Mouse (Mus musculus) layer of hippocampus, adult 11-12 months (tissue): ENCODE results near the gene Fam83f.
"Not testable (repeated sequence)": the region's sequence is repeated elsewhere in the genome, so short reads cannot be mapped to it uniquely, and the experiment has no call there.

Experiments
- DNase-seq: peaks from one replicate; pipeline ENCODE4 v3.0.0; 2022; ENCODE audit warnings: low spot score

The Fam83f gene

DNA sequence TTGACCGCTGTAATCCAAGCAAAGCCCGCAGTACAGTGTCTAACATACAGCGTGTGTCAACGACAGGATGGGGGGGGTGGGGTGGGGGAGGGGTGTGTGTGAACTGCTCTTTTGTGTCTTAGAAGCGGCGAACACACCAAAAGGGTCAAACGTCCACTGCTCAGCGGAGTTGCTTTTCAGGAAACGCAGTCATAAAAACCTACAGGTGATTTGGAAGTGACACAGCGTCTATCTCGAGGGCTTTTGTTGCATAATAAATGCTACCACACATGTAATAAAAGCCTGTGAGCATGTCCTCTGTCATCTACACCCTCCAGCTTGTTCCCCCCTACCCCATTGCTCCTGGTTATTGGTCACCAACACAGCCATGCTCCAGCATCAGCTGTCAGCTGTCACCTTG is 34.9 kb downstream of the Fam83f start:
- DNase-seq = no peak

DNA sequence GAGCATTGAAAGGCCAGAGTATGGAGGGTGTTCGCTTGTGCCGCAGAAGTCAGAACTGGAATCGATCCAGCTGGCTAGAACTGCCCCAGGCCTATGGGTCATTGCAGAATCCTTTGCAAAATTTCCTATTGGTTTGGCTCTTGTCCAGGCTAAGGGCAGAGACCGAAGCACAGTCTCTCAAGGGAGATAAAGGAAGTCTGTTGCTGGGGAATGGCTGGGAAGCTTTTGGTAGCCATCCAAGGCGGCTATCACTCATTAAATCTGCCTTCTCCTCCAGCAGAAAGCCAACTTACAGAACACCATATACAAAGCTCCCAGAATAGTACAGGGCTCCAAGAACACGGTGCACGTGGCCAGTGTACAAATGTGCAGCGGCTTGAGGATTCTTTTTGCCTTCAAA is 35.4 kb downstream of the Fam83f start:
- no peak for DNase-seq

DNA sequence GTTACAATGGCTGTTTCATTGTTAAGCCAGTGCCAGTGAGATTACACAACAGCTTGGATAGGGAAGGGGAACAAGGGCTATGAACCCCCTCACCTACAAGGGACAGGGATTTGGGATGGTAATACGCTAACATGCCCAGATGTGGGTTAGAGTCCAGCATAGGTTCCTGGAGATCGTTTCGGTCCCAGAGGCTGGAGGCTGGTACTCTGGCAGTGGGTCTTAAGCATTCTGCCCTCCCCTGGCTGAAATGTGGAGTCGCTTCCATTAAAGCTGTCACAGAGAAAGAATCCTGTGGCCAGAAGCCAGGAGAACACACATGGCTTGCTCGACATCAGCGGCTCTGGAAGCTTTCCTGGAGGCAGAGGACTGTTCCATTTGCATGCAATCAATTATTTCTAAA is 37.9 kb downstream of the Fam83f start:
- peak; percentile 74 for DNase-seq

DNA sequence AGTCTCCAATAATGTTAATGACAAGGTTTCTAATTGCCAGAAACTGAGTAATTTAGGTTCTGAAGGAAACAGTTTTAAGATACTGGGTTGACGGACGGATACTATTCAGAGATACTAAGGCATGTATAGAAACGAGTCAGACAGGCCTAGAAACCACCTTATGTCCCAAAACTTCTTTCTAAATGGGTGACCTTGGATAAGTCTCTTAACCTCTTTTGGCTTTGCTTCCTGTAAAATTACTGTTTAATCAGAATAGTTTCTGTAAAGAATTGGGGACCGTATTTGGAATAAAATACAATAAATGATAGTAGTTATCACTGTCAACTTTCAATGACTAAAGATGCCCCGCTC is 38.6 kb downstream of the Fam83f start:
- DNase-seq = no peak

DNA sequence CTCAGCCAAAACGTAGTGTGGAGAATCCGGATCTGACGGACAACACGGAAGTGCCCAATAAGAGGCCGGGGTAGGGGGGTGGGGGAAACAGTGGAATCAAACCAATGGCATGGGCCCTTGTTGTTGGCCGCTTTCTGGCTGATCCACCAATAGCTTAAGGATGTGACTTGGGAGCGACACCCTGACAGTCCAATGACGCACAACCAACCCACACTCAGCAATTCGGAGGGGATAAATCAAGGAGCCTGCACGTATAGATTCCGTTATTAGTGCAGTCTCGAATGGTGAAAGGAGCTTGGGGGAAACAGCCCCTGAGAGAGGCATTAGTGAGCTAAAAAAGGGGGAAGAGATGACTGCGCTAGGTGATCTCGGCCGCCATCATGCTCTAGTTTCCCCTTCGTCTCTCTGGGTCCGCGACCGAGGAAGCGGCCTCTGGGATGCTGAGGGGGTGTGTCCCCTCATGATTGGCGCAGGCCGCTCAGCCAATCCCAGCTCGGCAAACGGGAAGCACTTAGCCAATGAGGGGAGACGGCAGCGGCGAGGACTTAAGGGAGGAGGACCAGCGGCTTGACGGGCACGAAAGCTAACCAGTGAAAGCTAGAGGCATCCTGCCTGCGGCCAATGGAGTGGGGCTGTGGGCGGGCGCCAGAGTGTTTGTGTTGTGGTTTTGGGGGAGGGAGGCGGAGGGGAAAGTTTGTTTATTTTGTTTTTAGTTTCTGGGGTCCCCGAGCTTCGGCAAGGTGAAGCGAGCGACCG is 39.1 kb downstream of the Fam83f start, which contains the start of gene Tnrc6b:
Gene Tnrc6b, plus strand, starts transcription at position 706 of the 756 bp plus-strand sequence.
- peak; percentile 99 for DNase-seq

DNA sequence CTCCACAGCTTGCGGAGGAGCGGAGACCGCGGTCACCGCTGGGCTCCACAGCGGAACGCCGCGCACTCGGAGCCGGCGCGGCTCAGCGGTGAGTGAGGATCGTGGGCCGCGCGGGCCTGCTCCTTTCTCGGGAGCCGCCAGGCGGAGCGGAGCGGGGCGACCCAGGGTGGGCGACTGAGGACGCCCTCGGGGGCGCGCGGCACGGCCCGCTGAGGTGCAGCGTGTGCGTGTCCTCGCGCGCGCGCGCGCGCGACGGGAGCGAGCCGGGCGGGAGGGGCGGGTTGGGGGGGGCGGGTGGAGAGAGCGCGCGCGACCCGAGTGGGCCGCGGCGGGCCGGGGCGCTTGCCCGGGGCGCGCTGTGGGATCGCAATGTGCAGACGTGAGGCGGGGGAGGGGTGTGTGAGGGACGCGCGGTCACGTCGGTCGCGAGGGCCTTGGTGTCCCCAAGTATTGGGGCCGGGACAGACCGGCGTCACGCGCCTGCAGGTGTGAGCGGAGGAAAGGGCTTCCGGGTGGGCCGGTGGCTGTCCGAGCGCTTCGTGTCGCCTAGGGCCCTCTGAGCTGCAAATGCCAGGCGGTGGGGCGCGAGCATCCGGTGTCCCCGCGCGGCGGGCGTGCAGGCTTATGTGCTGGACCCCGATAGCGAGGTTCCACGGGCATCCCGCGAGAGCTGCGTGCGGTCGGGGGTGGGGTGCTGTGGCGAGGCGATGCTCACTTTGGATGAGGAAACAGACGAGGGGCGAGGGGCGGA is 39.9 kb downstream of the Fam83f start:
- DNase-seq = peak; percentile 70

DNA sequence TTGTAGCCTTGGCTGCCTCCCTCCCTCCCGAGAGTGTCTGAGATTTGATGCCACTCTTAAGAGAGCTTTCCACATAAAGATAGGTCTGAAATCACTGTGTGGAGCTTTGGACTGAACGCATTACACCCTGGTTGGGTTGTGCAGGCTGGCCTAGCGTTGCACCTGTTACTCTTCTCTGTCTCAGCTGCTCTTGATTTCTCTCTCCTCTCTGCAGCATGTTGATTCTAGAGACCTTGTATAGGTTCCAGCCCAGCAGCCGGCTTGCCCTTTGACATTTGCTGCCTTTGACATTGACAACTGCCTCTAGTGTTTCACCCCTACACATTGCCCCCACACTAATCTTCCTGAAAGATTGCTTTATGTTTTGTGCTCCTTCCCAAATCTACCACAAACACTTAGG is 42.7 kb downstream of the Fam83f start:
- no peak for DNase-seq

DNA sequence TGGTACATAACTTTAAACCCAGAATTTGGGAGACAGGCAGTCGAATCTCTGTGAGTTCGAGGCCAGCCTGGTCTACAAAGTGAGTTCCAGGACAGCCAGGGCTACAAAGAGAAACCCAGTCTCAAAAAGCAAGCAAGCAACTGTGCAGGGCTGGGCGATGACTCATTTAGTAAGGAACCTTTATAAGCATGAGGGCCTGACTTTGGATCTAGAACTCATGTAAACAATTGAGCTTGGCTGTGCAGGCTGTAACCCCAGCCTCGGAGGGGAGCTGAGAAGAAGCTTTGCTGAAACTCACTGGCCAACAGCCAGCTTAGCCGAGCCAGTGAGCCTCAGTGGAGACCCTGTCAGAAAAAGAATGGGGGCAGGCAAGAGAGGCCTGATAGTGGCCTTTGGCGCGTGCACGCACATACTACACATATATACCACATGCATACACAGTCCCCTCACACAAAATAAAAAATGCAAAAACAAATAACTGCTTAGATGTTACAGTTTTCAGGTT is 45.0 kb downstream of the Fam83f start:
- DNase-seq = no peak

DNA sequence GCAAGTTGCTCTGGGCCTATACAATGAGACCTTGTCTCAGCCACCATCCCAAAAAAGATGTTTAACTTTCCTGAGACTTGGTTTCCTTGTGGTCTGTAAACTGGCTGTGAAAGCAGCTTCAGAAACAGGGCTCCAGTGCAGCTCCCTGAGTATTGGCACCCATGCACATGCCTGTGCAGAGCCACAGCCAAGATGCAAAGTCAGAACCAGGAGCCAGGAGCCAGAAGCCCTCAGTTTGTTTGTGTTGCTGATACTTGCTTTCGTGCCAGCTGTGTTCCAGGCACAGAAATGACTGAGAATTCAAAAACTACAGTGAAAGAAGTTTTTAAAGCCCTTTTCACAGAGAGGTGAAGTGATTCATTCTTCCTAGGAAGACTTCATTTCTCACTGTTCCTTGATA is 45.8 kb downstream of the Fam83f start:
- no peak for DNase-seq

DNA sequence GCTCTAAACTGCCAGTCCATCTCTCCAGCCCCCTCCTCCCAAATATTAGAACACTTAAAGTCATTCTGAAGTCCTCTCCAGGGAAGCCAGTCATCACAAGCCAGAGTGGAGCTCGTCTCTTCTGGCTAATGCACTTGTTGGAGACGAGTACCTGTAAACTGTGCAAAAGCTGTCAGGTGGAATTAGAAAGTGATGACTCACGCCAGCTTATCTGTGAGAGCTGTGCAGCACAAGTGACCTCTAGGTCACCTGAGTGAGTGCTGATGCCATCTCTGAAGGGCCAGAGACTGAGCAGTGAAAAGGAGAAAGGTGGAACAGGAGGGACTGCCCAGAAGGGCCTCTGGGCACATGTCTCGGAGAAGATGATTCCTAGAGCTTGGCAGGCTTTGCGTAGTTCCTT is 48.6 kb downstream of the Fam83f start:
- no peak for DNase-seq

DNA sequence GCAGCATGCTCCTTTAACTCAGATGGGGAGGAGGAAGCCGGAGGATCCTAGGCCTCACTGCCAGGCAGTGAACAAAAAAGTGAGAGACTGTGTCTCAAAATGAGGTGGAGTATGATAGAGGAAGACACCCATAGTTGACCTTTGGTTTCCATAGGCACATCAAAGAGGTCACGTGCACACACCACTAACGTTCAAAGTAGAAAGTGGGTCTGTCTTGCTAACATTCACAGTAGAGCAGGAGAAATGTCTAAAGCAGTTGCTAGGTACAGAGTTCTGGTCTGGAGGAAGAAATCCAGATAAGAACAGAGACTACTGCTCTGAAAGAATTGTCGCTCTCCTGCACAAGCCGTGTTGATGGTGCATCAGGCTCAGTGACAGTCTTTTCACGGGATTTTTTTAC is 50.2 kb downstream of the Fam83f start:
- no peak for DNase-seq

DNA sequence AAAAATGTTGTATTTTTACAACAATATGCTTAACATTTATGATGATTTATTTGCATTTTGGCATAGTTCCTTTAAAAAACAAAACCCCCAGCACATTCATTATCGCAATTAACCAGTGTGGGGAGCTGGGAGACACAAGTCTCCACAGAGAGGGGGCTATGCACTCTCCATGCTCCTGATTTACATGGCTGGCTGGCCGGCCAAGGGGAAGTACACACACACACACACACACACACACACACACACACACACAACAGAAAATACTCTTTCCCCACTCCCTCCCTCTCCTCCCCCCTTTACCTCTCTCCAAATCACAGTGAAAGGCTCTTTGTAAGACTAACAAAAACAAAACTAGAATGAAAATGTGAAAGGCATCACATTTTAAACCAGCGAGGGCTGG is 50.7 kb downstream of the Fam83f start:
- no peak for DNase-seq

DNA sequence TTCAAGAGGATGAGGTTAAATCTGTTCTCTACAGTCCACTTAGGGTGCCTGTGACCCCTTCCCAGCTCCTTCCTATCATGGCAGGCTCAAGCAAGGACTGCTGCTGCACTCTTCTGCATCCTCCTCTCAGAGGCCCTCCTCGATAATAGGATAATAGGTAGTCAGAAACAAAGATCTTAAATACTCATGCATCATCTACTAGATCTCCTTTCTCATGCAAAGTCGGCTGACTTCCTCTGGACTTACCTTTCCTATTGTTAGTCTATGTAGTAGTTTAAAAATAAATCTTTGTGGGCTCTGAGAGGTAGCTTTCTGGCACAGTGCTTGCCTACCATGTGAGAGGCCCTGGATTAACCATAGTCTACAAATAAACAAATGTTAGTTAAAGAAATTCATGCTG is 57.8 kb downstream of the Fam83f start:
- DNase-seq = no peak

DNA sequence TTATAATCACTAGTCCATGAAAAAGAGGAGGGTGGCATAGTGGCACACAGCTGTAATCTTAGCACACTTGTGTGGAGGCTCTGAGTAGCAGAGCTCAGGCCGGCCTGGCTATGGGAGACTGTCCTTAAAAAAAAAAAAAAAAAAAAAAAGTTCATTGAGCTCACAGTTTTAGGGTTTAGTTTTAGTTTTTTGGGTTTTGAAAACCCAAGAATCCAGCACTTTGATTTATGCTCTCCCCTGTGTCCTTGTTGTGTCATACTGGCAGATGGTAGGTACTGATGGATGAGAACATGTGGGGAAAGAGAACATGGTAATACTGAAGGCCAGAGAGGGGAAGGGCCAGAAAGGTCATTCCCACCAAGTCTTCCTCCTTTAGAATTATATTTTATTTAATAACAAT is 59.4 kb downstream of the Fam83f start:
- DNase-seq = no peak

DNA sequence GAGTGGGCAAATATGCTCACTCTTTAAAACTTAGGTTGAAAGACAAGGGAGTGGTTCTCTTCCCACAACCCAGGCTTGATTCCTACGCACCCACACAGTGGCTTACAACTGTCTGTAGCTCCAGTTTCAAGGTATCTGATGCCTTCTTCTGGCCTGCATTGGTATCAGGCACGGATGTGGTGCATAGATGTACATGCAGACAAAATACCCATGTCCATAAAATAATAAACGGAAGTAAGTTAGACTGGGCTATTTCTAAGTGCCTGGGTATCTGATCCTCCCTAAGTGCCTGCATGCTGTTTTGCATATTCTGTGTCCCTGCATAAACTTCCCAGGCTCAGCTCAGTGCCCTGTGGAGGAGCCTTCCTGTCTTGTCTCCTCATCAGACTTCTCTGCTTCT is 59.9 kb downstream of the Fam83f start:
- no peak for DNase-seq

DNA sequence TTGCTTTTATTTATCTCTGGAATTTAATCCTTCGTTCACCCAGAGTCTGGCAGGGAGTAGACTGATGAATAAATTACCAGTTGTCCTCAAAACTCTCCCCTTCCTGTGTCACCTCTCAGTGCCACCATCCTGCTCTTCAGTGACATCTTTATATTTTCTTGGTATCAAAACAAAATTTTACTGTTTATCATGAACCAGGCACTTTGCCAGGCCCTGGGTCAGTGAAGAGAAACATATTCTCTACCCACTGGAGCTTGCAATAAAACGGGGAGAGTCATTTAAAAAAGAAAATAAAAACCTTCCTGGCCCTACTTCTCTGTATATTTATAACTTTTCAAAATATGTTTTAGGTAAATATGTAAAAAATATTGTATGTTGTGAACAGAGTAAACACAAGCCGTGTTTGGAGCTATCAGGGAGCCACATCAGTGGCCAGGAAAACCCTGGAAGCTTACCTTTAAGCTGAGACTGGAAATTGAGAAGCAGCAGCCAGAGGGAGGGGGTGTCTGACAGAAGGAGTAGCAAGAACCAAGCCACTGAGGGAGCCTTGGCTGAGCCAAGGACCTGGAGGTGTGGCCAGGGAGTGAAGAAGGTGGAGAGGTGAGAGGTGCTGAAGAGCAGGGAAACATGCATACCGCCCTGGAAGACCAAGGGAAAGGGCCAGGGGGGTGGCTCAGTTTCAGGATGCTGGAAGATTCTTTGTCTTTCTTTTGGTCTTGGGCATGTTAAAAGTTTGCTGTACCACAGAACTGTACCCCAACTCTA is 60.8 kb downstream of the Fam83f start:
- DNase-seq = no peak

DNA sequence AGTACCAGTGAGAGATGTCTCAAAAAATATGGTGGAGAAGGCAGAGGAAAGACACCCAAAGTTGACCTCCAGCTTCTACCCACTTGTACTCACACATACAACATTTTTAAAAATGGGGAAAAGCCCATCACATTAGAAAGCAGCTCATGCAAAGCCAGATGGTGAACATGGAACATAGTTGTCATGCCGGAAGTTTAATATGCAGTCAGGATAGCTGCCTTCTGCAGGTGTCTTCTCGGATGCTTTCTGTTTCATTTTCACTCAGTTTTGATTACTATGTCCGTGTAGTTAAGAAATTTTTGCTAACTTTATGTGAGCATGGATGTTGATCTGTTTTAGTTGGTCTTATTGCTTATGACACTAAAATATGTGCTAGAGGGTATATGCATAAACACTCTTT is 63.7 kb downstream of the Fam83f start:
- DNase-seq = no peak

DNA sequence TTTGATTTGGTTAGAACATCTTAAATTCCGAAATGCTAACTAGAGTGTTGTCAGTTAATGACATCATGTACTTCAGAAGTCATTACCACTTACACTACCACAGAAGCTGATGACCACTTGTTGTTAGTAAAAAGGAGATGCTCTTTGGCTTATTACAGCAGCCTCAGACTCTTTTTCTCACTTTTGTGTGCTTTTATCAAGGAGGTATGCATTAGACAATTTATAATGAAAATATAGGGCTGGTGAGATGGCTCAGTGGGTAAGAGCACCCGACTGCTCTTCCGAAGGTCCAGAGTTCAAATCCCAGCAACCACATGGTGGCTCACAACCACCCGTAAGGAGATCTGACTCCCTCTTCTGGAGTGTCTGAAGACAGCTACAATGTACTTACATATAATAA is 64.1 kb downstream of the Fam83f start:
- DNase-seq = not testable (repeated sequence)

DNA sequence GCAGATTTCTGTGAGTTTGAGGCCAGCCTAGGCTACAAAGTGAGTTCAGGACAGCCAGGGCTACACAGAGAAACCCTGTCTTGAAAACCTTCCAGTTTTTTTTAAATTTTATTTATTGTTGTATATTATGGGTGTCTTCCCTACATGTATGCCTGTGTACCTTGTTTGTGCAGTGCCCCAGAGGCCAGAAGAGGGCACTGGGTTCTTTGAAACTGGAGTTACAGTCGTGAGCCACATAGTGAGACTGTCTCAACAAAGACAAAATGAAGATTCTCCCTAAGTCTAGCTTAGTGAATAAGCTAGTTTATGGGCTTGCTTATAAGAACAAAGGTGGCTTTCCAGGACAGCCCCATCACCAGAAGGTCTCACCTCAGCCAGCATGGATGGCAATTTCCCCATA is 64.9 kb downstream of the Fam83f start:
- no peak for DNase-seq

DNA sequence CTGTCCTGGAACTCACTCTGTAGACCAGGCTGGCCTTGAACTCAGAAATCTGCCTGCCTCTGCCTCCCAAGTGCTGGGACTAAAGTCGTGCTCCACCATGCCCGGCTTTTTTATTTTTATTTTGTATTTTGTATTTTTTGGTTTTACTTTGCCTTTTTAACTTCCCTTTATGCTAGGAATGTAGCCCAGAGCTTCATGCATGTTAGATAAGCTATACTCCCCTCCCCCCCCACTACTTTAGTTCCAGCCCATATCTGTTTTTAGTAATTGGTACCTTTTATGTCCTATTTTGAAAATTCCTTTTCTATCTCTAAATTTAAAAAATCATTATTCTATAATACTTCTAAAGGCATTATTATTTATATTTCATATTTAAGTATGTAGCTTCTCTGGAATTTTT is 66.6 kb downstream of the Fam83f start:
- DNase-seq = no peak

DNA sequence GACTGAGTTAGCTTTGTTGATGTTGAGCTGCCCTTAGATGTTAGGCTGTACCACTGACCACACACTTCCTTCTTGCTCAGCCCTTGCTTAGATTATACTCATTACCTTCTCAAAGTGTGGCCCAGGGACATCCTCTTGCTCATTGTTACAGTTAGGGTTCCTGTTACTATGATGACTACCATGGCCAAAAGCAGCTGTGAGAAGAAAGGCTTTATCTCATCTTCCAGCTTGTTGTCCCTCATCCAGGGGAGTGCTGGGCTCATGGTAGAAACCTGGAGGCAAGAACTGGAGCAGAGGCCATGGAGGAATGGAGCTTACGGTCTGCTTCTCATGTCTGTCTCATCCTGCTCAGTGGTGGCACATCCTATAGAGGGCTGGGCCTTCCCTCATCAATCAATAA is 68.3 kb downstream of the Fam83f start:
- DNase-seq = no peak

DNA sequence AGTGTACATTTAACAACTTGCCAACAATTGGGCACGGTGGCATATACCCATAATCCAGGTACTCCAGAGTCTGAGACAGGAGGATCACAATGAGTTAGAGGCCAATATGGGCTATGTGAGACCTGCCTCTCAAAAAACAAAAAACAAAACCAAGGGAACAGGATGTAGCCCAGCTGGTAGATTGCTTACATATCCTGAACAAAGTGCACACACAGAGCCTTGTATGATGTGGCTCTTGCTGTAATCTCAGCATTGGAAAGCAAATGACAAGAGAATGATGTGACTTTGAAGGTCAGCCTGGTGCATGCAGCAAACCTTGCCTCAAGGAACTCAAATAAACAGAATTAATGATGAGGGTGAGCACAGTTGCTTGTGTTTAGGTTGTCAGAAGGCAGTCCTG is 70.2 kb downstream of the Fam83f start:
- no peak for DNase-seq

DNA sequence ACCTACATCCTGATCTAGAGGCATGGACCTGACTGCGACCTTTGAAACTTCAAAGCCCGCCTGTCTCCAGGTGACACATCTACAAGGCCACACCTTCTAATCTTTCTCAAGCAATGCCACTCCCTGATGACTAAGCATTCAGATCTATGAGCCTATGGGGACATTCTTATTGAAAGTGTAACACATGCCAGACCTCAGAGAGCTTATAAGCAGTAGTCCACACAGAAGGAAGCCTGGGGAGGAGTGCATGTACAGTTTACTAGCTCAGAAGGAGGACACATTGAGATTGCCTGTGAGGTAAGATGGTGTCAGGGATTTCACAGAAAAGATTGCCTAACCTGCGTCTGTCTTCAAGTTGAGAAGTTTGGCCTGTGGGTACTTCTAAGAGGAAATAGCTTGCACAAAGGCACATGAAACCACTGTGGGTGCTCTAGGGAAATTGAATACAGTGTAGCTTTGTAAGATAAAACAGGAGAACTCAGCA is 71.4 kb downstream of the Fam83f start:
- DNase-seq = no peak
